In the genomic region with DNA sequence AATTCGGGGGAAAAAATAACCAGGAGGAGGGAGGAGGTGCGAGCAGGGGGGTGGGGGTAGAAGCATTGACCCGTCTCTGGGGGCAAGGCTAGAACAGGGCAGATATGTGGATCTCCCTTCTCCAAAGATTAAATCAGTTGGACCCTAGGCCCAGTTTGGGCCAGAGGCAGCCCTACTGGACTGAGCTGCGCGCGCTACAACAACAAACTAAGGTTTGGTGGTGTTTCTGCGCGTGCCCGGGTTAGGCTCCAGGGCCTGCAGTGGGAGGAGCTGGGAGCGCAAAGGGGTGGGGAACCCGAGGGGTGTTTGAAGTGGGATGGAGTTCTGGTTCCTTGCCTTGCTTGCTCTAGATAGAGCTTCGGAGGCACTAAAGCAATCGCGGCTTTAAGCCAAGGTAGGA, we compare ENCODE assay signal across 12 mouse cellular contexts. TPM values are rescaled to one million over a fixed set of nuclear protein-coding genes. Genes with fewer than 3 reads are reported as not detected.
DNase-seq lines count a peak whose midpoint lies in the region; ATAC-seq lines count a peak whose summit lies in the region.
"Had no signal": no experiment of that assay in that cellular context is flagged by ENCODE, and none has a peak within 500 bp of the region (broad histone marks: within the 10 kb centered on the region; RNA-seq: fewer than 3 reads in every experiment).

No protein-coding gene starts in this region.

- no peaks in the 10 kb centered on the region for H3K9me3 ChIP-seq in hindbrain, embryonic 11.5 days (ENCODE audit: control insufficient read depth, low read length)
- H3K9me3 ChIP-seq in midbrain, embryonic 15.5 days: no peaks in the 10 kb centered on the region
- H3K9me3 ChIP-seq: liver, embryonic 12.5 days had no signal

- H3K9ac ChIP-seq in hindbrain, embryonic 11.5 days (ENCODE audit: low read depth, low read length): no peak overlapping the region
- no peak overlapping the region for H3K9ac ChIP-seq in midbrain, embryonic 15.5 days
- H3K9ac ChIP-seq: liver, embryonic 12.5 days had no signal

- DNase-seq in thymus, adult 18-20 months: peak; percentile 48 to 49
- no peak for DNase-seq in thymus, postnatal 0 days (ENCODE audit: low spot score)
- DNase-seq in hindbrain, embryonic 11.5 days (ENCODE audit: low spot score): peak; percentile 71
- DNase-seq in left cerebral cortex, adult 8-10 months (ENCODE audit: low spot score in 2 of 2): no peak
- no peak for DNase-seq in urinary bladder, postnatal 36 days (ENCODE audit: low spot score in 2 of 2)
- no peak for DNase-seq in adrenal gland, postnatal 25 days
- DNase-seq: kidney, adult 9 months had no signal

- ATAC-seq in hindbrain, embryonic 11.5 days (ENCODE audit: low FRiP score): no peak
- ATAC-seq in midbrain, embryonic 15.5 days (replicated peaks): no peak
- ATAC-seq: liver, embryonic 12.5 days had no signal

- 0% methylated on average over 14 of the region's 14 CpGs for WGBS in hindbrain, embryonic 11.5 days
- 2% methylated on average over 14 of the region's 14 CpGs for WGBS in midbrain, embryonic 15.5 days

- no peak overlapping the region for H3K27ac ChIP-seq in hindbrain, embryonic 11.5 days (ENCODE audit: low read depth, low read length)
- H3K27ac ChIP-seq in midbrain, embryonic 15.5 days: peak overlapping the region; percentile 45
- H3K27ac ChIP-seq: liver, embryonic 12.5 days had no signal

- H3K4me2 ChIP-seq in hindbrain, embryonic 11.5 days (replicated peaks; ENCODE audit: low read depth, low read length): peak overlapping the region; percentile 28
- H3K4me2 ChIP-seq in midbrain, embryonic 15.5 days: peak overlapping the region; percentile 44
- H3K4me2 ChIP-seq: liver, embryonic 12.5 days had no signal

- peaks cover 25% of the 10 kb centered on the region for H3K4me1 ChIP-seq in hindbrain, embryonic 11.5 days (replicated peaks; ENCODE audit: control insufficient read depth, insufficient read depth, low read length)
- peaks cover 40% of the 10 kb centered on the region for H3K4me1 ChIP-seq in midbrain, embryonic 15.5 days
- H3K4me1 ChIP-seq: liver, embryonic 12.5 days had no signal

- peaks cover 65% of the 10 kb centered on the region for H3K27me3 ChIP-seq in hindbrain, embryonic 11.5 days (ENCODE audit: control insufficient read depth, insufficient read depth, low read length)
- H3K27me3 ChIP-seq in midbrain, embryonic 15.5 days (replicated peaks): peaks cover 65% of the 10 kb centered on the region

- no peaks in the 10 kb centered on the region for H3K36me3 ChIP-seq in hindbrain, embryonic 11.5 days (ENCODE audit: control insufficient read depth, insufficient read depth, low read length)
- H3K36me3 ChIP-seq in midbrain, embryonic 15.5 days (replicated peaks): no peaks in the 10 kb centered on the region
- H3K36me3 ChIP-seq: liver, embryonic 12.5 days had no signal

- H3K4me3 ChIP-seq in hindbrain, embryonic 11.5 days (ENCODE audit: low read depth, low read length): 0 out of 2 replicates have a peak overlapping the region, but pooled peaks have one; percentile 9
- peak overlapping the region; percentile 17 for H3K4me3 ChIP-seq in midbrain, embryonic 15.5 days
- H3K4me3 ChIP-seq: liver, embryonic 12.5 days; megakaryocyte, embryonic 14.5 days had no signal

RNA-seq across cellular contexts. Expression of gene Foxb1, which starts 2.0 kb away (rescaled TPM):
- 0.51 and 0.70 TPM in 2 replicates for polyA plus RNA-seq in thymus, postnatal 0 days (2015; fragmentation: Nextera tagmentation; extraction: Ambion mirVana)
- 3.1 and 3.8 TPM in 2 replicates for polyA plus RNA-seq in hindbrain, embryonic 11.5 days (2014; fragmentation: Nextera tagmentation; extraction: Ambion mirVana)
- polyA plus RNA-seq in midbrain, embryonic 15.5 days (2015; fragmentation: Nextera tagmentation; extraction: Ambion mirVana): 15.1 and 20.7 TPM in 2 replicates
- total RNA-seq in left cerebral cortex, adult 8-10 months (2022): under 1 TPM in 2 of 4 experiments, not detected in 2; 0.11 to 0.15 TPM
- total RNA-seq in adrenal gland, postnatal 25 days (2021): not detected in 2 replicates
- total RNA-seq: granulocyte monocyte progenitor cell, adult 5-6 weeks had no signal
- polyA plus RNA-seq: liver, embryonic 12.5 days; small intestine, adult 2 months had no signal

Comparison
In these comparisons a context has a peak if more than half of its experiments do, and no peak if none do; other contexts are left out.
1. DNase-seq: peak in thymus, adult 18-20 months (2 of 2) and hindbrain, embryonic 11.5 days (single experiment); none in thymus, postnatal 0 days (single experiment), left cerebral cortex, adult 8-10 months (0 of 2), urinary bladder, postnatal 36 days (0 of 2) and adrenal gland, postnatal 25 days (single experiment).